Comparison of ENCODE assay signal across 29 mouse cellular contexts in genomic region chr11:101451536-101451935, GRCm38 (mm10). TPM values are rescaled to one million over a fixed set of nuclear protein-coding genes. Genes with fewer than 3 reads are reported as not detected.
A peak's percentile ranks its signal among the peaks of the same experiment; 100 is the strongest.
DNase-seq lines count a peak whose midpoint lies in the region; ATAC-seq and TF ChIP-seq lines count a peak whose summit lies in the region.
"Had no signal": no experiment of that assay in that cellular context is flagged by ENCODE, and none has a peak within 500 bp of the region (broad histone marks: within the 10 kb centered on the region; RNA-seq: fewer than 3 reads in every experiment).

No protein-coding gene starts in this region.

- no peak overlapping the region for H3K9ac ChIP-seq in liver, embryonic 13.5 days
- no peak overlapping the region for H3K9ac ChIP-seq in liver, embryonic 11.5 days (ENCODE audit: low read depth, low read length)
- H3K9ac ChIP-seq in stomach, postnatal 0 days (ENCODE audit: low read length), result no peak overlapping the region
- no peak overlapping the region for H3K9ac ChIP-seq in hindbrain, embryonic 13.5 days
- H3K9ac ChIP-seq: embryonic facial prominence, embryonic 12.5 days; forebrain, embryonic 12.5 days; heart, embryonic 12.5 days; limb, embryonic 15.5 days; liver, postnatal 0 days had no signal

- WGBS in liver, embryonic 13.5 days (ENCODE audit: insufficient replicate concordance), result 84% methylated on average over 10 of the region's 10 CpGs
- whole genome bisulfite sequencing in liver, embryonic 11.5 days, result 90% methylated on average over 10 of the region's 10 CpGs
- 85% methylated on average over 10 of the region's 10 CpGs for WGBS in stomach, postnatal 0 days
- WGBS in hindbrain, embryonic 13.5 days, result 93% methylated on average over 10 of the region's 10 CpGs

- H3K36me3 ChIP-seq in liver, embryonic 13.5 days, result peaks cover 4% of the 10 kb centered on the region
- no peaks in the 10 kb centered on the region for H3K36me3 ChIP-seq in liver, embryonic 11.5 days (ENCODE audit: control insufficient read depth, insufficient read depth, low read length)
- peaks cover 49% of the 10 kb centered on the region for H3K36me3 ChIP-seq in G1E (replicated peaks)
- H3K36me3 ChIP-seq in stomach, postnatal 0 days (ENCODE audit: control insufficient read depth, insufficient read depth, low read length), result no peaks in the 10 kb centered on the region
- peaks cover 5% of the 10 kb centered on the region for H3K36me3 ChIP-seq in hindbrain, embryonic 13.5 days
- H3K36me3 ChIP-seq: embryonic facial prominence, embryonic 12.5 days; forebrain, embryonic 12.5 days had no signal

- H3K27ac ChIP-seq in liver, embryonic 13.5 days, result peak overlapping the region; percentile 15; the same call in 1 of the 2 replicates
- H3K27ac ChIP-seq in liver, embryonic 11.5 days (ENCODE audit: low read depth, low read length), result no peak overlapping the region
- H3K27ac ChIP-seq in stomach, postnatal 0 days (replicated peaks), result no peak overlapping the region
- H3K27ac ChIP-seq in hindbrain, embryonic 13.5 days, result no peak overlapping the region
- H3K27ac ChIP-seq: embryonic facial prominence, embryonic 12.5 days; forebrain, embryonic 12.5 days; limb, embryonic 10.5 days; limb, embryonic 15.5 days had no signal

- no peak for TF ChIP-seq EP300 in stomach, postnatal 0 days (optimal IDR thresholded peaks at IDR 0.05)

- DNase-seq in liver, embryonic 13.5 days, result no peak
- DNase-seq in liver, embryonic 11.5 days (ENCODE audit: low spot score), result no peak
- no peak for DNase-seq in G1E (ENCODE audit: low spot score)
- peak; percentile 70 for DNase-seq in gonadal fat pad, adult 2 months (ENCODE audit: low read depth)
- no peak for DNase-seq in stomach, postnatal 0 days (ENCODE audit: low spot score)
- DNase-seq in layer of hippocampus, postnatal 10 days (ENCODE audit: low spot score in 2 of 2), result no peak
- DNase-seq: adrenal gland, postnatal 14 days; cerebellum, adult 11-12 months; cerebellum, adult 9-11 months; embryo, embryonic 11 days; gastrocnemius, postnatal 14 days; heart, adult 18-20 months; kidney, adult 11 months; kidney, postnatal 25 days; liver, postnatal 0 days; lung, postnatal 36 days; thymus, postnatal 4 days had no signal

- no peak for ATAC-seq in liver, embryonic 13.5 days (ENCODE audit: low read depth)
- ATAC-seq in liver, embryonic 11.5 days (replicated peaks; ENCODE audit: low FRiP score), result no peak
- ATAC-seq in G1E (ENCODE audit: extremely low read depth, insufficient number of reproducible peaks, low FRiP score, poor library complexity, severe bottlenecking), result no peak
- 0 out of 2 replicates have a peak, but pooled peaks have one; percentile 6 for ATAC-seq in stomach, postnatal 0 days (ENCODE audit: low FRiP score, low TSS enrichment)
- ATAC-seq in hindbrain, embryonic 13.5 days (ENCODE audit: low FRiP score), result no peak
- no peak for ATAC-seq in cerebellum, adult (ENCODE audit: insufficient number of reproducible peaks, low FRiP score, low TSS enrichment)
- ATAC-seq: hindbrain, embryonic 16.5 days; liver, postnatal 0 days; midbrain, embryonic 16.5 days had no signal

- no peak overlapping the region for H3K4me3 ChIP-seq in liver, embryonic 13.5 days (replicated peaks)
- no peak overlapping the region for H3K4me3 ChIP-seq in liver, embryonic 11.5 days (ENCODE audit: low read depth, low read length)
- H3K4me3 ChIP-seq in G1E (ENCODE audit: low read depth, low read length), result peak overlapping the region; percentile 61; the same call in 1 of the 2 replicates
- no peak overlapping the region for H3K4me3 ChIP-seq in stomach, postnatal 0 days (ENCODE audit: low read depth, low read length)
- H3K4me3 ChIP-seq in hindbrain, embryonic 13.5 days, result no peak overlapping the region
- H3K4me3 ChIP-seq: embryonic facial prominence, embryonic 12.5 days; forebrain, embryonic 12.5 days; heart, embryonic 12.5 days; limb, embryonic 10.5 days; limb, embryonic 15.5 days had no signal

- no peaks in the 10 kb centered on the region for H3K9me3 ChIP-seq in liver, embryonic 13.5 days (replicated peaks)
- no peaks in the 10 kb centered on the region for H3K9me3 ChIP-seq in liver, embryonic 11.5 days (ENCODE audit: control insufficient read depth, low read length)
- H3K9me3 ChIP-seq in G1E (replicated peaks), result no peaks in the 10 kb centered on the region
- H3K9me3 ChIP-seq in stomach, postnatal 0 days (ENCODE audit: control insufficient read depth, low read length), result no peaks in the 10 kb centered on the region
- H3K9me3 ChIP-seq in hindbrain, embryonic 13.5 days, result no peaks in the 10 kb centered on the region
- H3K9me3 ChIP-seq: embryonic facial prominence, embryonic 12.5 days; forebrain, embryonic 12.5 days; heart, embryonic 12.5 days; limb, embryonic 10.5 days; limb, embryonic 15.5 days had no signal

- H3K4me1 ChIP-seq in liver, embryonic 13.5 days (replicated peaks), result peaks cover 56% of the 10 kb centered on the region
- H3K4me1 ChIP-seq in liver, embryonic 11.5 days (replicated peaks; ENCODE audit: control insufficient read depth, insufficient read depth, low read length), result peaks cover 15% of the 10 kb centered on the region
- peaks cover 76% of the 10 kb centered on the region for H3K4me1 ChIP-seq in G1E (ENCODE audit: insufficient read depth, low read depth, low read length)
- H3K4me1 ChIP-seq in stomach, postnatal 0 days (replicated peaks; ENCODE audit: control insufficient read depth, insufficient read depth), result 0 out of 2 replicates have a peak, but pooled peaks cover 4% of the 10 kb centered on the region
- 0 out of 2 replicates have a peak, but pooled peaks cover 5% of the 10 kb centered on the region for H3K4me1 ChIP-seq in hindbrain, embryonic 13.5 days (replicated peaks)

- H3K27me3 ChIP-seq in liver, embryonic 13.5 days, result no peaks in the 10 kb centered on the region
- no peaks in the 10 kb centered on the region for H3K27me3 ChIP-seq in liver, embryonic 11.5 days (replicated peaks; ENCODE audit: control insufficient read depth, insufficient read depth, low read length)
- H3K27me3 ChIP-seq in G1E (ENCODE audit: insufficient read depth, low read length), result no peaks in the 10 kb centered on the region
- H3K27me3 ChIP-seq in stomach, postnatal 0 days (ENCODE audit: control insufficient read depth, insufficient read depth, low read length), result no peaks in the 10 kb centered on the region
- no peaks in the 10 kb centered on the region for H3K27me3 ChIP-seq in hindbrain, embryonic 13.5 days
- H3K27me3 ChIP-seq: CH12.LX; embryonic facial prominence, embryonic 12.5 days; forebrain, embryonic 12.5 days; heart, embryonic 12.5 days; limb, embryonic 15.5 days had no signal

- no peak for TF ChIP-seq CTCF in G1E (IDR thresholded peaks at IDR 0.05; ENCODE audit: low read depth, low read length)
- no peak for TF ChIP-seq CTCF in stomach, postnatal 0 days (IDR thresholded peaks at IDR 0.05; ENCODE audit: low read depth)

- H3K4me2 ChIP-seq in liver, embryonic 13.5 days, result no peak overlapping the region
- no peak overlapping the region for H3K4me2 ChIP-seq in liver, embryonic 11.5 days
- H3K4me2 ChIP-seq in stomach, postnatal 0 days (replicated peaks; ENCODE audit: low read depth), result no peak overlapping the region
- H3K4me2 ChIP-seq in hindbrain, embryonic 13.5 days, result no peak overlapping the region
- H3K4me2 ChIP-seq: embryonic facial prominence, embryonic 12.5 days; forebrain, embryonic 12.5 days; heart, embryonic 12.5 days; limb, embryonic 15.5 days; midbrain, embryonic 11.5 days had no signal

RNA-seq across cellular contexts. Expression of gene Ifi35, which starts 3.3 kb away (rescaled TPM):
- polyA plus RNA-seq in liver, embryonic 13.5 days (2015; fragmentation: Nextera tagmentation; extraction: Ambion mirVana), result 31.4 and 33.0 TPM in 2 replicates
- 31.2 and 34.6 TPM in 2 replicates for polyA plus RNA-seq in liver, embryonic 11.5 days (2014; fragmentation: Nextera tagmentation; extraction: Ambion mirVana)
- 26.3 and 34.3 TPM in 2 replicates for total RNA-seq in G1E (2014; fragmentation: Nextera tagmentation)
- total RNA-seq in G1E (2017), result 48.4 and 54.8 TPM in 2 replicates
- polyA plus RNA-seq in G1E (2012), result 24.3 and 28.1 TPM in 2 replicates
- polyA plus RNA-seq in gonadal fat pad, adult 2 months (2012; rRNA removed), result 45.9 and 61.9 TPM in 2 replicates
- polyA plus RNA-seq in stomach, postnatal 0 days (2015; fragmentation: Nextera tagmentation; extraction: Ambion mirVana), result 37.4 and 37.5 TPM in 2 replicates
- 1 to 10 TPM; 2.2 to 2.5 TPM for total RNA-seq in layer of hippocampus, postnatal 10 days (2021)
- polyA plus RNA-seq in hindbrain, embryonic 13.5 days (2015; fragmentation: Nextera tagmentation; extraction: Ambion mirVana), result 3.7 and 4.0 TPM in 2 replicates

RNA-seq across cellular contexts. Expression of gene Rpl27, which starts 9.4 kb away (rescaled TPM):
- 344 and 360 TPM in 2 replicates for polyA plus RNA-seq in liver, embryonic 13.5 days (2015; fragmentation: Nextera tagmentation; extraction: Ambion mirVana)
- 553 and 579 TPM in 2 replicates for polyA plus RNA-seq in liver, embryonic 11.5 days (2014; fragmentation: Nextera tagmentation; extraction: Ambion mirVana)
- total RNA-seq in G1E (2014; fragmentation: Nextera tagmentation) (787 and 879 TPM in 2 replicates), G1E (2017) (1,687 and 2,225 TPM in 2 replicates)
- polyA plus RNA-seq in G1E (2012), result 444 and 1,039 TPM in 2 replicates
- 406 and 583 TPM in 2 replicates for polyA plus RNA-seq in gonadal fat pad, adult 2 months (2012; rRNA removed)
- polyA plus RNA-seq in stomach, postnatal 0 days (2015; fragmentation: Nextera tagmentation; extraction: Ambion mirVana), result 317 and 371 TPM in 2 replicates
- 10 to 100 TPM; 66.9 to 67.8 TPM for total RNA-seq in layer of hippocampus, postnatal 10 days (2021)
- polyA plus RNA-seq in hindbrain, embryonic 13.5 days (2015; fragmentation: Nextera tagmentation; extraction: Ambion mirVana), result 301 and 310 TPM in 2 replicates

RNA-seq across cellular contexts. Expression of gene Rnd2, which starts 13.3 kb away (rescaled TPM):
- polyA plus RNA-seq in liver, embryonic 13.5 days (2015; fragmentation: Nextera tagmentation; extraction: Ambion mirVana), result 3.1 and 3.4 TPM in 2 replicates
- 3.7 and 5.4 TPM in 2 replicates for polyA plus RNA-seq in liver, embryonic 11.5 days (2014; fragmentation: Nextera tagmentation; extraction: Ambion mirVana)
- total RNA-seq in G1E (2014; fragmentation: Nextera tagmentation) (26.5 and 32.0 TPM in 2 replicates), G1E (2017) (36.6 and 44.3 TPM in 2 replicates)
- 35.3 and 46.4 TPM in 2 replicates for polyA plus RNA-seq in G1E (2012)
- polyA plus RNA-seq in gonadal fat pad, adult 2 months (2012; rRNA removed), result 16.3 and 21.6 TPM in 2 replicates
- polyA plus RNA-seq in stomach, postnatal 0 days (2015; fragmentation: Nextera tagmentation; extraction: Ambion mirVana), result 15.3 and 16.1 TPM in 2 replicates
- 100 to 1,000 TPM; 166 to 176 TPM for total RNA-seq in layer of hippocampus, postnatal 10 days (2021)
- 108 and 111 TPM in 2 replicates for polyA plus RNA-seq in hindbrain, embryonic 13.5 days (2015; fragmentation: Nextera tagmentation; extraction: Ambion mirVana)

RNA-seq across cellular contexts. Expression of gene Vat1, which starts 14.5 kb away (rescaled TPM):
- polyA plus RNA-seq in liver, embryonic 13.5 days (2015; fragmentation: Nextera tagmentation; extraction: Ambion mirVana), result 8.8 and 8.9 TPM in 2 replicates
- polyA plus RNA-seq in liver, embryonic 11.5 days (2014; fragmentation: Nextera tagmentation; extraction: Ambion mirVana), result 16.8 and 19.5 TPM in 2 replicates
- 237 and 238 TPM in 2 replicates for total RNA-seq in G1E (2014; fragmentation: Nextera tagmentation)
- total RNA-seq in G1E (2017), result 98.5 and 103 TPM in 2 replicates
- polyA plus RNA-seq in G1E (2012), result 384 and 452 TPM in 2 replicates
- 140 and 168 TPM in 2 replicates for polyA plus RNA-seq in gonadal fat pad, adult 2 months (2012; rRNA removed)
- polyA plus RNA-seq in stomach, postnatal 0 days (2015; fragmentation: Nextera tagmentation; extraction: Ambion mirVana), result 63.4 and 71.1 TPM in 2 replicates
- 10 to 100 TPM; 67.0 to 77.7 TPM for total RNA-seq in layer of hippocampus, postnatal 10 days (2021)
- polyA plus RNA-seq in hindbrain, embryonic 13.5 days (2015; fragmentation: Nextera tagmentation; extraction: Ambion mirVana), result 92.1 and 96.6 TPM in 2 replicates

RNA-seq across cellular contexts. Expression of gene Ptges3l, which starts 26.4 kb away (rescaled TPM):
- 0.66 and 1.2 TPM in 2 replicates for polyA plus RNA-seq in liver, embryonic 13.5 days (2015; fragmentation: Nextera tagmentation; extraction: Ambion mirVana)
- polyA plus RNA-seq in liver, embryonic 11.5 days (2014; fragmentation: Nextera tagmentation; extraction: Ambion mirVana), result 3.2 and 5.0 TPM in 2 replicates
- not detected in 2 replicates for total RNA-seq in G1E (2014; fragmentation: Nextera tagmentation)
- 0.12 and 0.33 TPM in 2 replicates for total RNA-seq in G1E (2017)
- polyA plus RNA-seq in G1E (2012), result 0.17 and 0.22 TPM in 2 replicates
- 12.3 and 15.3 TPM in 2 replicates for polyA plus RNA-seq in gonadal fat pad, adult 2 months (2012; rRNA removed)
- polyA plus RNA-seq in stomach, postnatal 0 days (2015; fragmentation: Nextera tagmentation; extraction: Ambion mirVana), result 11.1 and 13.4 TPM in 2 replicates
- total RNA-seq in layer of hippocampus, postnatal 10 days (2021), result 1 to 10 TPM; 1.3 to 1.9 TPM
- 2.3 and 2.8 TPM in 2 replicates for polyA plus RNA-seq in hindbrain, embryonic 13.5 days (2015; fragmentation: Nextera tagmentation; extraction: Ambion mirVana)
- total RNA-seq: hematopoietic stem cell, adult 5-6 weeks had no signal
